Mouse (Mus musculus) C2C12 (cell line): ENCODE data around the gene Fam160b1.

ENCODE experiments used
- CEBPB ChIP-seq: IDR thresholded peaks from one replicate; pipeline ENCODE4 v1.6.1; 2011; ENCODE audit warnings: low read depth, mild to moderate bottlenecking, control low read depth, moderate library complexity
- CTCF ChIP-seq: IDR thresholded peaks from one replicate; pipeline ENCODE4 v1.5.1; 2011; ENCODE audit not compliant: control insufficient read depth, insufficient read depth, insufficient read length
- MAX ChIP-seq: IDR thresholded peaks from one replicate; pipeline ENCODE4 v1.6.1; 2011; ENCODE audit warnings: mild to moderate bottlenecking, control low read depth
- MYOD1 ChIP-seq: IDR thresholded peaks from one replicate; pipeline ENCODE4 v1.6.1; 2011; ENCODE audit warnings: low read depth; ENCODE audit not compliant: control insufficient read depth, insufficient read length
- MYOG ChIP-seq: IDR thresholded peaks from one replicate; pipeline ENCODE4 v1.6.1; 2011; ENCODE audit not compliant: control insufficient read depth, insufficient read length; ENCODE audit errors: extremely low read depth
- USF1 ChIP-seq: IDR thresholded peaks from one replicate; pipeline ENCODE4 v1.6.1; 2011; ENCODE audit warnings: low read depth, mild to moderate bottlenecking, control low read depth, moderate library complexity

- TF ChIP-seq CTCF (no peak), MYOG (no peak), USF1 (no peak), MAX (no peak), MYOD1 (no peak), CEBPB (no peak)
These were observed 32.2 kb upstream of the Fam160b1 start for GRCm38 (mm10) chr19:57328269-57328668.
